Mouse (Mus musculus) retina, adult 2 months (tissue): ENCODE data around the gene Slc7a7.
"Not testable (repeated sequence)": the region's sequence is repeated elsewhere in the genome, so short reads cannot be mapped to it uniquely, and the experiment has no call there.

Experiments used
- DNase-seq: peaks from one replicate; pipeline ENCODE4 v3.0.0-alpha.2; 2012; ENCODE audit warnings: low read depth, low spot score

Slc7a7 gene

DNA sequence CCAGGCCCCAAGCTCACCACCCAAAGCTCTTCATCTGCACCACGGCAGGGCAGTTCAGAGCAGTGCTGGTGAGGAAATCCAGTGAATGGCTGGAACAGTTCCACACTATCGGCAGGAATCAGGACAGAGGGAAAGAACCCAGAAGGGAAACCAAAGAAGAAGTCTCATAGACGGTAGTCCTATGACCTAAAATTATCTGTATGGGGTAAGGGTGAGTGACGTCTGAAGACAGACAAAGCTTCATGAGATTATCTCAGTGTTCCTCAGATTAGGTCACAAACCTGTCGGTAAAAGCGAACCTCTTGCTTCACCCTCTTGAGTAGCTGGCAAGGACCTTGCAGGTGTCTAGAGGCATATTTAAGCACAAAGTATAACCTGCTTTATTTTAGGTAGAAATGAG lies 40.4 kb downstream of the Slc7a7 start:
- no peak for DNase-seq

- no peak for DNase-seq
Observed at GRCm38 (mm10) chr14:54375916-54376315, 41.7 kb downstream of the Slc7a7 start.

- DNase-seq: no peak
Observed at GRCm38 (mm10) chr14:54372923-54373322, 44.7 kb downstream of the Slc7a7 start.

GRCm38 (mm10) chr14:54371460-54371859 lies 46.1 kb downstream of the Slc7a7 start:
- DNase-seq: no peak

DNA sequence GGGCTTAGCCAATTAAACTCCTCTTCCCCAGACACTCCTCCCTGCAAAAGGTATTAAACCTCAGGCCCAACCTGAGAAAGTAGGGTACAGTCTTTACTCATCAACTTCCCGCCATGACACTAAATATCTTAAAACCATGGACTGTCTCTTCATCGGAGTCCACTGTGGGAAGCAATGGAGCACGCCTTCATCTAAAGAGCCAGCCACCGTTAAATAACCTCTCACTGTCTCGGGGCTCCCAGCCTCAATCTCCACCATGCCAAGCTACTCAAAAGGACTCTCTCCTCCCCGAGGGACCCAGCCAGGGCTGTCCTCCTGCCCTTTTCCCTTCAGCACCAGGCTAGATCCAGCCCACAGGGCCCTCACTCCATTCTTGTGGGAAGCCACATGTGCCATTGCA lies 47.0 kb downstream of the Slc7a7 start:
- no peak for DNase-seq

DNA sequence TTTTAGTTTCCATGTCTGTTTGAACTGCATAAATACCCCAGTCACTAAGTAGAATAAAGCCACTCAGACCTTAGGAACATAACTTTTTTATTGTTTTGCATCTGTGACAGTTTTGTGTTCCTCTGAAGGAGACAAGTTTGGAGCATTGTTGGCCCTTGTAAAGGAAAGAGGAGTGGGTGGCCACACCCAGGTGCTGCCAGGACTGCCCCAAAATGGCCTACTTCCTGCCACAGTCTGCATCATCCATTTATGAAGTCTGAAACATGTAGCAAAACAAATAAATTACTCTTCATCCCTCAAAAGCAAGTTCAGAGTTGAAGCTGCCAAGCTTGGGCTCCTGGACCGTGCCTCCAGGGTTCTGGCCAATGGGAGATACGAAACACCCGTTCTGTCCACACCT lies 48.2 kb downstream of the Slc7a7 start:
- no peak for DNase-seq

GRCm38 (mm10) chr14:54367429-54368060 lies 50.0 kb downstream of the Slc7a7 start:
- no peak for DNase-seq

GRCm38 (mm10) chr14:54366581-54366980 lies 51.0 kb downstream of the Slc7a7 start:
- DNase-seq: no peak

GRCm38 (mm10) chr14:54365026-54365645 lies 52.4 kb downstream of the Slc7a7 start:
- DNase-seq: no peak

DNA sequence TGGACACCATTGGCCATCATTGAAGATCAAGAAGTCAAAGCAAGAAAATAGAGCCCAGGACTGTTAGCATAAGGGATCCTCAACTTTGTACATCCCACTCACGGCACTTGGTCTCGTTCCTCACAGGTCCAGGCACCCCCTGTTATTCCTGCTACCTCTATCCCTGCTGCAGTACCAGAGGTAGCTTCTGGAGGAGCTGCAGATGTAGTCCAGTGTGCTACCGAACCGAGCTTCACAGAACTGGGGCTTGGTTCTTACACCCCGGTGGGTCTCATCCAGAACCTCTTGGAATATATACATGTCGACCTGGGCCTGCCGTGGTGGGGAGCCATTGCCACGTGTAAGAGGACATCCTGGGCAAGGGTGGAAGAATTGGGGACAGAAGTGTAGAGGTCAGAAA lies 54.4 kb downstream of the Slc7a7 start:
- no peak for DNase-seq

GRCm38 (mm10) chr14:54360577-54361340 lies 56.8 kb downstream of the Slc7a7 start, which contains the start of gene Oxa1l:
Gene Oxa1l (plus strand): TSS chr14:54360834.
- DNase-seq: peak; percentile 89

GRCm38 (mm10) chr14:54354406-54354805 lies 63.2 kb downstream of the Slc7a7 start:
- no peak for DNase-seq

DNA sequence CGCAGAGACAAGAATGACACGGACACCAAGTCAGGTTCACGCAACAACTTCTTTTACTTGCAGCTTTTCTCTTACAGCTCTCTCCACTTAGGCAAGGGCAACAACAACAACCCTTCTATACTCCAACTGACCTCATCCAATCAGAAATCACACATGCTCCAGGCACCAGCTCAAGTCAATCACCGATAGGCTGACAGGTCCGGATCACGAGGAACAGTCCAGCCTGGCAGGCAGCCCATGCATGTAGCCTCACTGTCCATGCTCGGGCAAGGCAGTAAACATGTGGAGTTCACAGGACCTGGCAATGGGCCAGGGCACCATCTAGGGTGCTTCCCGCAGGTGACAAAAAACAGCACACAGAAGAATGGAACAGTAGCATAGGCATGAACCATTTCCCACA lies 65.3 kb downstream of the Slc7a7 start:
- no peak for DNase-seq

DNA sequence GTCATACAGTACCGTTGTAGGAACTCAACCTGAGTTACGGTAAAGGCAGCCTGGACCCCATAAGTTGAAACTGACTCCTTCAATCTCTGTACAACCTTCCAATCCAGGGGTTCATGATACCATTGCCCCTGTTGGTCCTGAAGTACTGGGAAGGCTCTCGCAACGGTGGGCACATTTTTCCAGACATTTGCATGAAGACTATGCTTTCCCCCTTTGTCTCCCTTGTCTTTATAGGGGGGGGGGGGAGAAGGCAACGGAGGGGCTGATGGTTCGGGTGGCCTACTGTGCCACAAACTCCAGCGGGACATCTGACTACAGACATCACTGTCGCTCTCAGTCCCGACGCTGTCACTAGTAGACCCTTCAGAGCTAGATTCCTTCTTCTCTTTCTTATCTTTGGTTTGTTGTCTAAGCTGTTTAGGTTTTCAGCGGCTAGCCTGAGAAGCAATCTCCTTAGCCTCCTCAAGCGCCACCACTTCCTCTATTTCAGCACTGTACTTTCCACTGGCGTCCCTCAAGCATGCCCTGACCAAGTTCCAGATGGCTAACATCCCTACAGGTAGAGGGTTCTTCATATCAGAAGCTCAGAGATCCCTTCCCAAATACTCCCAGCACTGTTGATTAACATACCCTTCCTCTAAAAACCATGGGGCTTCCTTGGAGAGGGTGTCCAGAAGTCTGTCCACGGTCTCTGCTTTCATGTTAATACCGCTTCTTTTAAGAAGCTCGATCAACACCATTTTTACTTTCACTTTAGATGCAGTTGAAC lies 66.6 kb downstream of the Slc7a7 start:
- not testable (repeated sequence) for DNase-seq

GRCm38 (mm10) chr14:54341807-54342206 lies 75.8 kb downstream of the Slc7a7 start:
- not testable (repeated sequence) for DNase-seq

DNA sequence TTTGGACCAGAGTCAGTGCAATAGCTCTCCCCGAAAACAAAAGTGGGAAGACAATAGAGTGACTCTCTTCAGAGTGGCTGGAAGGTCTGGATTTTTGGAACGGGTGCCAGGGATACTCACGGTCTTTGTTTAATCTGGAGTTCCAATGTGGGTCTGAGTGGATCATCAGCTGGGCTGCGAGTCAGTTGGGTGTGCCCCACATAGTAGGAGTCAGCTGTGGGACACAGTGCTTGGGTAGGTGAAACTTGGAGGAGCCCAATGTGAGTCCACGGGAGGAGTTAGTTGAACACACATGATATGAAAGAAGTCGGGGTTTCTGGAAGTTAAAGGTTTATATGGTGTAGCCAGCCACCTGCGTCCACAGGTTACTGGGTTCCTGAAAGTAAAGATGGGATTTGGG lies 76.7 kb downstream of the Slc7a7 start:
- no peak for DNase-seq

- DNase-seq: no peak
Observed at GRCm38 (mm10) chr14:54333452-54334189, 84.0 kb downstream of the Slc7a7 start.

DNA sequence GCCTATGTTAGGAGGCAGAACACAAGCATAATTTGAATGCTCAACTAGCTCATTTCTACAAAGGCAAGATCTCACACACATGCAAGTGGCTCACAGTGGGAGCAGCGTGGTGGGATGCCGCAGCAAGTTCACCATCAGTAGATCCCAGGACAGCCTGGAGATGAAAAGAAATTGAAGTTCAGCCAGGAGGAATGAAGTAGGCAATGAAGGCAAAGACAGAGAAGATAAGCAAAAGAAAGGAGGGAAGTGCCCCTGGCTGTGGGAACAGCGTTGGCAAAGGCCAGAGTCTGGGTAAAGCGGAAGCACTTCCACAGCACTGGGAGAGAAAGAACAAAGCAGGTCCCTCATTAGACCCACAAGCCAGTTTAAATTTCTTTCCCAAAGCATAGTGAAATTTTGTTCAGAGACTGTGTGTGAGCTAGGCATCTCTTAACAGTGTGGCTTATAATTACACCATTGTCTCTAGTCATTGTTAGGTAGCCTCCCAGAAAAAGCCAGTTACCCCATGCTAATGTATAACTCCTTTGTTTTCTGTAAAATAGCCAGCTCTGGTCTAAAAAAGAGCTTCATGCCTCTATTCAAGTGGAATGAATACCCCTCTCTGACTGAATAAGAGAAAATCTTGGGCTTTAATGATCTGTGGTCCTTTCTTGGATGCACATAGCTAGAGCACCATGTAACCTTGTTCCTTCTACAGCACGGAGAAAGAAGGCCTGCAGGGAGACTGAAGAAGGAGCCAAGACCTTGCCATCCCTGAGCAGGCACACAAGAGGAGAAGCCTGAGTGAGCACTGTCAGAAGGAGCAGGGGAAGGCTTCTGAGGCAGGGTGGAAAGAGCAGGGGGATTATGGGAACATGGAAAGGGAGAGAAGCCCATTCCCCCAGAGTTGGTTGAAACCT lies 85.2 kb downstream of the Slc7a7 start:
- no peak for DNase-seq

DNA sequence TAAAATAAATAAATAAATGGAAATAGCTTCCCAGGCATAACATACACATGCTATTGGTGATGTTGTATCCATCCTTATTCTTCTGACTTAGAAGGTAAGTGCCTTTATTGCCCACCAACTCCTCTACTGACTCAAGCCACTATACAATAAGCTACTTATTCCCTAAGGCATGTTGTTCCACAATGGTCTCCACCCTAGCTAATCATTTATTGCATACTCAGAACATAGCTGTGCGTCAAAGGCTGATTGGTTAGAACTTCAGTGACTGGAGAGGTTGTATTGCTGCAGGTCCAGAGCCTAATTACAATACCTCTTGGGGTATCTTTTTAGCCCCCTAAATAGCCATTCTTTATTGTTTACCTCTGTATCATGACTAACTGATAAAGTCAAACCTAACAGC lies 86.4 kb downstream of the Slc7a7 start:
- DNase-seq: no peak

DNA sequence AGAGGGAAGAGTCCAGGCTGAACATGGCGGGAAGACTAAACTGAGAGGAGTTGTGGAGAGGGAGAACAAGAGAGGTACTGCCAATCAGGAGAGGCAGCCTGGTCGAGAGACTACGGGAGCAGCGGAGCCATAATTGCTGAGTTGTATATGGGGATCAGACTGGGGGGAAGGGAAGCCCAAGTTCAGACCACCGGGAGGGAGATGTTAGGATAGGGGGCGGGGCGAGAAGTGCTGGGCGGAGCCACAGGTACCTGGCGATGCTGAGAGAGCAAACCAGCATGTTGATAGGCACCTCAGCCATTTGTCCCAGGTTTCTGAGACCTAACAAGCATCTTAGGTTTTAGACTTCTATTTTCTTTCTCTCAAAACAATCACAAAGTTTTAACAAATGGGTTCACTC lies 88.4 kb downstream of the Slc7a7 start:
- no peak for DNase-seq
